10 mouse cellular contexts compared by ENCODE assay signal in the genomic region with DNA sequence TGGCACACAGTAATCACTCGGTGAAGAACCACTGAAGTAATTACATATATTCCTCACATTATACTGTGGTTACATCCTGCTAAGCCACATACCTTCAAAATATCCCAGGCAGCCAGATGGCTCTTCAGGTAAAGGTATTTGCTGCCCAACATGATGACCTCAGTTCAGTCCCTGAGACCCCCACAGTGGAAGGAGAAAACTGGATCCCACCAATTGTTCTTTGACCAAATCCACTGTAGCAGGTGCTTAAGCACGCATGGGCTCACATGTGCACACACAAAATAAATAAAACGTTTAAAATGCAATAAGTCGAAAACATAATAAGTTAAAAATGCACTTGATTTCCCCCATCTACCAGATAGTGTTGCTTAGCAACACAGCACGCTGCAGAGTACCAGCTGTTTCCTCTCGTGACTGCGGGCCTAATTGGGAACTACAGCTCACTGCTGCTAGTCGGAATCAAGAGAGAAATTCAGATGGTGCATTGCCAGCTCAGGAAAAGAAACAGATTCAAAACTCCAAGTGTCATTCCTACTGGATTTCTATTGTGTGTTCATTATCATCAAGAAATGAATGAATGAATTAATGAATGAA.
A peak's percentile ranks its signal among the peaks of the same experiment; 100 is the strongest.
DNase-seq lines count a peak whose midpoint lies in the region; ATAC-seq and TF ChIP-seq lines count a peak whose summit lies in the region.
"Had no signal": no experiment of that assay in that cellular context is flagged by ENCODE, and none has a peak within 500 bp of the region (broad histone marks: within the 10 kb centered on the region; RNA-seq: fewer than 3 reads in every experiment).

No protein-coding gene starts in this region.

- TF ChIP-seq CTCF in forebrain, postnatal 0 days (IDR thresholded peaks at IDR 0.05; ENCODE audit: low read depth), result peak; percentile 50
- TF ChIP-seq CTCF in heart, adult 2 months (IDR thresholded peaks at IDR 0.05), result no peak

- TF ChIP-seq POLR2A in heart, adult 2 months (IDR thresholded peaks at IDR 0.05; ENCODE audit: insufficient read depth, low read depth, low read length), result no peak

- no peaks in the 10 kb centered on the region for H3K27me3 ChIP-seq in midbrain, embryonic 13.5 days
- no peaks in the 10 kb centered on the region for H3K27me3 ChIP-seq in midbrain, embryonic 10.5 days (ENCODE audit: low read depth, poor library complexity, severe bottlenecking)
- H3K27me3 ChIP-seq in forebrain, postnatal 0 days (ENCODE audit: insufficient read depth, low read length), result no peaks in the 10 kb centered on the region
- H3K27me3 ChIP-seq in heart, adult 2 months (ENCODE audit: control insufficient read depth, insufficient read depth, low read length), result no peaks in the 10 kb centered on the region
- H3K27me3 ChIP-seq: embryonic facial prominence, embryonic 13.5 days had no signal

- H3K9ac ChIP-seq in midbrain, embryonic 13.5 days (replicated peaks), result no peak overlapping the region
- no peak overlapping the region for H3K9ac ChIP-seq in forebrain, postnatal 0 days
- H3K9ac ChIP-seq in heart, adult 2 months (ENCODE audit: low read depth, low read length), result no peak overlapping the region
- H3K9ac ChIP-seq: embryonic facial prominence, embryonic 13.5 days had no signal

- H3K4me1 ChIP-seq in midbrain, embryonic 13.5 days (replicated peaks), result peaks cover 30% of the 10 kb centered on the region
- H3K4me1 ChIP-seq in midbrain, embryonic 10.5 days, result no peaks in the 10 kb centered on the region
- H3K4me1 ChIP-seq in forebrain, postnatal 0 days (ENCODE audit: insufficient read depth), result peaks cover 19% of the 10 kb centered on the region; the same call in 1 of the 2 replicates
- H3K4me1 ChIP-seq in heart, adult 2 months (ENCODE audit: control insufficient read depth, insufficient read depth, low read length), result no peaks in the 10 kb centered on the region

- DNase-seq in midbrain, embryonic 10.5 days (ENCODE audit: low spot score), result no peak
- peak; percentile 87 for DNase-seq in forebrain, postnatal 0 days
- peak; percentile 79 to 89 for DNase-seq in left cerebral cortex, postnatal 14 days (ENCODE audit: low spot score in 2 of 2)
- DNase-seq in thymus, postnatal 10 days (ENCODE audit: low spot score in 2 of 2), result peak; percentile 35 to 57
- DNase-seq in heart, adult 2 months, result no peak
- DNase-seq: kidney, adult 9 months had no signal

- H3K27ac ChIP-seq in midbrain, embryonic 13.5 days, result peak overlapping the region; percentile 41; the same call in 1 of the 2 replicates
- H3K27ac ChIP-seq in midbrain, embryonic 10.5 days (replicated peaks), result no peak overlapping the region
- H3K27ac ChIP-seq in forebrain, postnatal 0 days (ENCODE audit: low read depth, low read length), result peak overlapping the region; percentile 72
- no peak overlapping the region for H3K27ac ChIP-seq in heart, adult 2 months
- H3K27ac ChIP-seq: embryonic facial prominence, embryonic 13.5 days had no signal

- intact Hi-C loops in left cerebral cortex, postnatal 14 days (cut with DNase I), result no loop called here
- intact Hi-C loops in heart, adult 2 months (cut with DNase I), result no loop called here

- H3K9me3 ChIP-seq in midbrain, embryonic 13.5 days, result no peaks in the 10 kb centered on the region
- no peaks in the 10 kb centered on the region for H3K9me3 ChIP-seq in midbrain, embryonic 10.5 days (replicated peaks)
- no peaks in the 10 kb centered on the region for H3K9me3 ChIP-seq in forebrain, postnatal 0 days (ENCODE audit: low read length)
- H3K9me3 ChIP-seq: embryonic facial prominence, embryonic 13.5 days had no signal

- ATAC-seq in midbrain, embryonic 13.5 days, result peak; percentile 63
- ATAC-seq in forebrain, postnatal 0 days, result peak; percentile 92
- no peak for ATAC-seq in erythroid progenitor cell, adult 5-6 weeks (replicated peaks; ENCODE audit: low FRiP score, poor library complexity, severe bottlenecking)
- ATAC-seq in megakaryocyte, adult 5-6 weeks (ENCODE audit: poor library complexity, severe bottlenecking), result no peak

- H3K79me2 ChIP-seq in heart, adult 2 months (replicated peaks; ENCODE audit: control insufficient read depth, insufficient read depth, low read length), result no peaks in the 10 kb centered on the region

- H3K4me3 ChIP-seq in midbrain, embryonic 13.5 days (replicated peaks), result no peak overlapping the region
- no peak overlapping the region for H3K4me3 ChIP-seq in midbrain, embryonic 10.5 days
- H3K4me3 ChIP-seq in forebrain, postnatal 0 days (ENCODE audit: low read depth, low read length), result no peak overlapping the region
- no peak overlapping the region for H3K4me3 ChIP-seq in heart, adult 2 months
- H3K4me3 ChIP-seq: embryonic facial prominence, embryonic 13.5 days had no signal

- no peak for TF ChIP-seq EP300 in heart, adult 2 months (IDR thresholded peaks at IDR 0.05; ENCODE audit: insufficient read depth, low read depth, low read length)

- no peak overlapping the region for H3K4me2 ChIP-seq in midbrain, embryonic 13.5 days (replicated peaks)
- no peak overlapping the region for H3K4me2 ChIP-seq in forebrain, postnatal 0 days (ENCODE audit: low read depth)
- H3K4me2 ChIP-seq: embryonic facial prominence, embryonic 13.5 days had no signal

- H3K36me3 ChIP-seq in midbrain, embryonic 13.5 days, result no peaks in the 10 kb centered on the region
- H3K36me3 ChIP-seq in midbrain, embryonic 10.5 days, result no peaks in the 10 kb centered on the region
- no peaks in the 10 kb centered on the region for H3K36me3 ChIP-seq in forebrain, postnatal 0 days (ENCODE audit: insufficient read depth)
- no peaks in the 10 kb centered on the region for H3K36me3 ChIP-seq in heart, adult 2 months (ENCODE audit: control insufficient read depth, insufficient read depth, low read length)
- H3K36me3 ChIP-seq: embryonic facial prominence, embryonic 13.5 days had no signal

- WGBS in midbrain, embryonic 13.5 days, result 63% methylated on average over 8 of the region's 8 CpGs
- 85% methylated on average over 8 of the region's 8 CpGs for WGBS in midbrain, embryonic 10.5 days
- WGBS in forebrain, postnatal 0 days, result 34% methylated on average over 8 of the region's 8 CpGs
- WGBS in heart, adult 2 months, result 47% methylated on average over 8 of the region's 8 CpGs

Comparison
In these comparisons a context has a peak if more than half of its experiments do, and no peak if none do; other contexts are left out.
1. H3K27ac ChIP-seq: peak in midbrain, embryonic 13.5 days (single experiment) and forebrain, postnatal 0 days (single experiment); none in midbrain, embryonic 10.5 days (single experiment) and heart, adult 2 months (single experiment).
2. ATAC-seq: peak in midbrain, embryonic 13.5 days (single experiment) and forebrain, postnatal 0 days (single experiment); none in erythroid progenitor cell, adult 5-6 weeks (single experiment) and megakaryocyte, adult 5-6 weeks (single experiment).
3. DNase-seq: peak in forebrain, postnatal 0 days (single experiment), left cerebral cortex, postnatal 14 days (2 of 2) and thymus, postnatal 10 days (2 of 2); none in midbrain, embryonic 10.5 days (single experiment) and heart, adult 2 months (0 of 2).